Mouse (Mus musculus): ENCODE results near the gene Ccdc153.

GRCm38 (mm10) chr9:44292490-44292889, 52.0 kb downstream of the Ccdc153 start:
- no peak for TF ChIP-seq NELFE (IDR thresholded peaks at IDR 0.05; ENCODE audit: low read depth, low read length)
- TF ChIP-seq E2F4 (IDR thresholded peaks at IDR 0.05; ENCODE audit: insufficient replicate concordance, low read depth, low read length) = no peak
- no peak for TF ChIP-seq EP300 (IDR thresholded peaks at IDR 0.05; ENCODE audit: low read length)
- TF ChIP-seq CTCF (conservative IDR thresholded peaks at IDR 0.05 in 1 of 2, IDR thresholded peaks at IDR 0.05 in 1 of 2; ENCODE audit: low read depth in 2 of 2, low read length in 2 of 2) = peak; percentile 42 to 77; a peak in 3 of 4 replicates
- TF ChIP-seq CHD1 (IDR thresholded peaks at IDR 0.05; ENCODE audit: low read depth, low read length) = no peak
- TF ChIP-seq ZKSCAN1 (IDR thresholded peaks at IDR 0.05; ENCODE audit: borderline replicate concordance, low read depth, low read length) = no peak
- TF ChIP-seq TBP (conservative IDR thresholded peaks at IDR 0.05; ENCODE audit: low read depth, low read length) = no peak
- TF ChIP-seq MXI1 (IDR thresholded peaks at IDR 0.05; ENCODE audit: low read depth, low read length) = no peak
